Mouse (Mus musculus): Measurements from ENCODE around the gene Bmp8a.

- TF ChIP-seq POLR2A (IDR thresholded peaks at IDR 0.05; ENCODE audit: borderline replicate concordance, insufficient read depth, low read length) (no peak), CTCF (IDR thresholded peaks at IDR 0.05; ENCODE audit: borderline replicate concordance, insufficient read depth, low read depth, low read length) (peak; percentile 29; the same call in 1 of the 2 replicates)
Measured at GRCm38 (mm10) chr4:123392187-123392586, 49.1 kb upstream of the Bmp8a start.
